Mouse (Mus musculus) E14TG2a.4 (cell line): ENCODE data around the gene Cadm1.

Experiments used
- CTCF ChIP-seq: conservative IDR thresholded peaks from 2 replicates; pipeline ENCODE4 v1.5.1; 2014; ENCODE audit warnings: low read length
- NANOG ChIP-seq: IDR thresholded peaks from 2 replicates; pipeline ENCODE4 v1.6.1; 2014; ENCODE audit warnings: borderline replicate concordance, low read length, mixed read lengths
- POU5F1 ChIP-seq: IDR thresholded peaks from 2 replicates; pipeline ENCODE4 v1.6.1; 2014; ENCODE audit warnings: low read length, borderline replicate concordance

DNA sequence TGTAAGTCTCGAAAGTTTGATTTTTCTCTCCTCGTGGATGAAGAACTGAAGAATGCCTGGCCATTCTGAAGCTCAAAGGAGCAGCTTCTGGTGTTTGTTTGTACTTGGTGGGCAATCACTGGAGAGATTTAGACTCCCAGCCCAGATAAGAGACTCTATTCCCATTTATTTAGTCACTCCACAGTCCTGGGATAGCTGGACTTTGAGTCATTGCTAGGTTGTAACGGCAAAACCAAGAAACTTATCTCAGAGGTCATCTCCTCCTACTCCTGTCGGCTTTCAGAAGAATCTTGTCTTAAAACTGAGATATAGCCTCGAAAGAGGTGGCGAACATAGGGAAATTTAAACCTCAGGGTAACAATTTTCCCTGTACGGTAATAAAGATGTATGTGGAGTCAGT, 15.3 kb downstream of the Cadm1 start:
- TF ChIP-seq CTCF, result no peak
- no peak for TF ChIP-seq NANOG
- TF ChIP-seq POU5F1, result no peak
